Mouse (Mus musculus): ENCODE results near the gene Fkbp15. TPM values are rescaled to one million over a fixed set of nuclear protein-coding genes. Genes with fewer than 3 reads are reported as not detected.
"Not testable (repeated sequence)": the region's sequence is repeated elsewhere in the genome, so short reads cannot be mapped to it uniquely, and the experiment has no call there.

The Fkbp15 gene
- polyA plus RNA-seq, 1 experiment from 2014 or later = 18.6 TPM

- no peak overlapping the region for H3K9ac ChIP-seq
- 78% methylated on average over 10 of the region's 10 CpGs for WGBS (ENCODE audit: insufficient replicate concordance)
- H3K9me3 ChIP-seq (replicated peaks) = no peaks in the 10 kb centered on the region
- no peak overlapping the region for H3K27ac ChIP-seq
- H3K4me3 ChIP-seq = no peak overlapping the region
- H3K36me3 ChIP-seq = no peaks in the 10 kb centered on the region
- H3K27me3 ChIP-seq (replicated peaks) = no peaks in the 10 kb centered on the region
- peaks cover 9% of the 10 kb centered on the region for H3K4me1 ChIP-seq
- no peak overlapping the region for H3K4me2 ChIP-seq
- ATAC-seq = no peak
These were observed 86.4 kb downstream of the Fkbp15 start for GRCm38 (mm10) chr4:62273916-62274315.

DNA sequence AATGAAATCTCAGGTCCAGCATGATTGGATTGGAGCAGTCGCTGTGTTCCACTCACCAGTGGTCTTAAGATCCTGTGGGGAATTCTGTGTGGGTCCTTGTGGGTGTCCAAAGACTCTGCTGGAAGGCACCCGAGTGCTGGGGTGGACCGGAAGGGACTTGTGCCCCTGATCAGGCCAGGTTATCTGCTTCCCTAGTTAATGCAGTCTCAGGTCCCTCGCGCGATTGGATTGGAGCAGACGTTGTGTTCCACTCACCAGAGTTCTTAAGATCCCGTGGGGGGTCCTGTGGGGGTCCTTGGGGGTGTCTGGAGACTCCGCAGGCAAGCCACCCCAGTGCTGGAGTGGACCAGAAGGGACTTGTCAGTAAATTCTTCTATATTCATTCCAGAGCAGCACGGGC is 87.7 kb downstream of the Fkbp15 start:
- no peaks in the 10 kb centered on the region for H3K9me3 ChIP-seq (replicated peaks)
- H3K9ac ChIP-seq = no peak overlapping the region
- no peak for ATAC-seq
- no peak overlapping the region for H3K4me2 ChIP-seq
- no peaks in the 10 kb centered on the region for H3K36me3 ChIP-seq
- WGBS (ENCODE audit: insufficient replicate concordance) = 65% methylated on average over 10 of the region's 10 CpGs
- no peak overlapping the region for H3K4me3 ChIP-seq
- peaks cover 9% of the 10 kb centered on the region for H3K4me1 ChIP-seq
- H3K27me3 ChIP-seq (replicated peaks) = no peaks in the 10 kb centered on the region
- no peak overlapping the region for H3K27ac ChIP-seq

- ATAC-seq = no peak
These were observed 93.2 kb downstream of the Fkbp15 start for GRCm38 (mm10) chr4:62267101-62267500.

DNA sequence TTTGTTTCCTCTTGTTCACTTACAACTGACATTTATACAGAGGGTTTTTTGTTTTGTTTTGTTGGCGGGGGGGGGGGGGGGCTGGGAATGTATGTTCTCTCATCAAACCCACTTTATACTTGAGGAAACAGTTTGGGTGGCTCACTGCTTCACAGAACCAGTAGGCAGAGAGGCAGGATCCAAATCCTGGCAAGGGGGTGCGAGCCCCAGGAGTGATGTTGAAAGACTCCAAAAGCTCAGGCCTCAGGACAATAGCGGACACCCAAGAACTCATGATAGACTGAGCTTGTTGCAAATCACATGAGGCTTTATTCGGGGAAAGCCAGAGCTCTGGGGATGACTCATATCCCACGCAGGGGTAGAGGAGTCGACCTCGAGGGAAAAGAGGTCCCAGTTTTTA is 94.3 kb downstream of the Fkbp15 start:
- not testable (repeated sequence) for H3K4me1 ChIP-seq; H3K9ac ChIP-seq; H3K36me3 ChIP-seq; H3K27ac ChIP-seq; H3K9me3 ChIP-seq (replicated peaks); H3K4me2 ChIP-seq; H3K4me3 ChIP-seq; ATAC-seq; H3K27me3 ChIP-seq (replicated peaks)
- WGBS (ENCODE audit: insufficient replicate concordance) = 61% methylated on average over 7 of the region's 7 CpGs

More at GRCm38 (mm10) chr4:62267101-62267500, 93.2 kb downstream of the Fkbp15 start:
- Histone ChIP-seq H3K4me3 (no peak overlapping the region), H3K9me3 (replicated peaks) (no peaks in the 10 kb centered on the region), H3K9ac (no peak overlapping the region), H3K4me2 (no peak overlapping the region), H3K27me3 (replicated peaks) (no peaks in the 10 kb centered on the region), H3K36me3 (no peaks in the 10 kb centered on the region), H3K27ac (no peak overlapping the region), H3K4me1 (no peaks in the 10 kb centered on the region)
- WGBS (ENCODE audit: insufficient replicate concordance) = 55% methylated on average over 10 of the region's 10 CpGs

- Histone ChIP-seq H3K36me3 (no peaks in the 10 kb centered on the region), H3K27ac (no peak overlapping the region), H3K4me2 (no peak overlapping the region), H3K4me1 (no peaks in the 10 kb centered on the region), H3K4me3 (no peak overlapping the region), H3K9me3 (replicated peaks) (no peaks in the 10 kb centered on the region), H3K9ac (no peak overlapping the region), H3K27me3 (replicated peaks) (no peaks in the 10 kb centered on the region)
- ATAC-seq = peak; percentile 67; the same call in 1 of the 2 replicates
- WGBS (ENCODE audit: insufficient replicate concordance) = 54% methylated on average over 10 of the region's 10 CpGs
These were observed 95.1 kb downstream of the Fkbp15 start for GRCm38 (mm10) chr4:62265154-62265836.

- Histone ChIP-seq H3K9ac (no peak overlapping the region), H3K27ac (no peak overlapping the region), H3K36me3 (no peaks in the 10 kb centered on the region), H3K9me3 (replicated peaks) (no peaks in the 10 kb centered on the region), H3K4me2 (no peak overlapping the region), H3K4me3 (no peak overlapping the region), H3K4me1 (no peaks in the 10 kb centered on the region), H3K27me3 (replicated peaks) (no peaks in the 10 kb centered on the region)
- 31% methylated on average over 7 of the region's 7 CpGs for WGBS (ENCODE audit: insufficient replicate concordance)
- ATAC-seq = no peak
These were observed 97.1 kb downstream of the Fkbp15 start for GRCm38 (mm10) chr4:62263133-62263844.

- Histone ChIP-seq H3K4me2 (no peak within 1 kb of the TSS), H3K27me3 (replicated peaks) (no peaks in the 10 kb centered on the region), H3K4me1 (no peaks in the 10 kb centered on the region), H3K9ac (no peak within 1 kb of the TSS), H3K36me3 (no peaks in the 10 kb centered on the region), H3K27ac (no peak within 1 kb of the TSS), H3K9me3 (replicated peaks) (no peaks in the 10 kb centered on the region), H3K4me3 (no peak within 1 kb of the TSS)
- ATAC-seq = no peak
- WGBS (ENCODE audit: insufficient replicate concordance) = 41% methylated on average over 2 of the region's 2 CpGs
These were observed 98.1 kb downstream of the Fkbp15 start, which contains the start of gene Slc31a2 for GRCm38 (mm10) chr4:62262276-62262675. TSS of gene Slc31a2 (plus strand) at chr4:62262562.

- Histone ChIP-seq H3K27ac (no peak overlapping the region), H3K36me3 (no peaks in the 10 kb centered on the region), H3K27me3 (replicated peaks) (no peaks in the 10 kb centered on the region), H3K9me3 (replicated peaks) (no peaks in the 10 kb centered on the region), H3K9ac (no peak overlapping the region), H3K4me3 (no peak overlapping the region), H3K4me2 (no peak overlapping the region), H3K4me1 (no peaks in the 10 kb centered on the region)
- 21% methylated on average over 8 of the region's 8 CpGs for WGBS (ENCODE audit: insufficient replicate concordance)
- no peak for ATAC-seq
These were observed 103.4 kb downstream of the Fkbp15 start for GRCm38 (mm10) chr4:62256931-62257330.

- H3K4me2 ChIP-seq = no peak overlapping the region
- 42% methylated on average over 8 of the region's 8 CpGs for WGBS (ENCODE audit: insufficient replicate concordance)
These were observed 105.8 kb downstream of the Fkbp15 start for GRCm38 (mm10) chr4:62254551-62254950.

DNA sequence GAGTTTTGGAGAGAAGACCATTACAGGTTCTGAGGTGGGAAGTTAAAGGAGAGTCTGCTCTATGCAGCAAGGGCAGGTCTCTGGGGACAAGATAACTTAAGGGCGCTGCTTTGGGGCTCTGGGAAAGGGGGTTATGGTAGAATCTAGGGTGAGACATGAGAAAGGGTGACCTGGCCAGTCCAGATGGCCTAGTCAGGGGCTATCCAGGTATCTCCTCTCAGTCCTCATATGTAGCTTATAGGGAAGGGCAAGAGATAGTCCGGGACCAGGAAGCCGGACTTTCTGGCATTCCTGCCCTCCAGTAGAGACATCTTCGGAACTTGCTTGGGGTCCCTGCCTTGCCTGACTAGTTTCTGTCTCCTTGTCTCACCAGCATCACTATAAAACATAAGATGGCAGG is 108.6 kb downstream of the Fkbp15 start:
- Histone ChIP-seq H3K4me2 (no peak overlapping the region), H3K4me1 (no peaks in the 10 kb centered on the region), H3K9me3 (replicated peaks) (no peaks in the 10 kb centered on the region), H3K4me3 (no peak overlapping the region), H3K27ac (no peak overlapping the region), H3K9ac (no peak overlapping the region), H3K27me3 (replicated peaks) (no peaks in the 10 kb centered on the region), H3K36me3 (no peaks in the 10 kb centered on the region)
- ATAC-seq = no peak
- WGBS (ENCODE audit: insufficient replicate concordance) = 70% methylated on average over 4 of the region's 4 CpGs

More at GRCm38 (mm10) chr4:62254551-62254950, 105.8 kb downstream of the Fkbp15 start:
- Histone ChIP-seq H3K36me3 (no peaks in the 10 kb centered on the region), H3K4me3 (no peak overlapping the region), H3K27ac (no peak overlapping the region), H3K4me1 (no peaks in the 10 kb centered on the region), H3K9me3 (replicated peaks) (no peaks in the 10 kb centered on the region), H3K9ac (no peak overlapping the region), H3K27me3 (replicated peaks) (no peaks in the 10 kb centered on the region)
- no peak for ATAC-seq

DNA sequence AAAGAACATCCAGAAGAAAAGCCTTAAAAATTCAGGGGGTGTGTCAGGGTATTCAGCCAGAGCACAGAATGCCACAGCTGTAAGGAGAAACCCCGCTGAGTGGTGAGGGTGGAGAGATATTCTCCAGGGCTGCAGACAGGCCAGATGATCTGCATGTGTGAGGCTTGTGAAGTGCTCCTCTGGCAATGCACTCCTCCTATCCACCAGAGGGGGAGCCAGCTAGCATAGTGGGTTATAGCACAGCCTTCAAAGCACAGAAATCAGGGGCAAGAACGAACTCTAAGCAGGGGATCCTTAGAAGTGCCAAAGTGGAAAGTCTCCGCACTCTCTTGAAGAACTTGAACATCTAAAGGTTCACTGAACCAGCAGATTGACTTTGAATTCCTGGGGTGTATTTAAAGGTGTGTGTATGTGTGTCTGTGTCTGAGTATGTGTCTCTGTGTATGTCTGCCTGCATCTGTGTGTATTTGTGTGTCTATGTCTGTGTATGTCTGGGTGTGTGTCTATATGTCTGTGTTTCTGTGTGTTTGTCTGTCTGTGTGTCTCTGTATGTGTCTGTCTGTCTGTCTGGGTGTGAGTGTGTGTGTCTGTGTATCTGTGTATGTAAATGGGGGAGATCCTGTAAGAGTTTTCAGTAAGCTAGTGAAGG is 109.3 kb downstream of the Fkbp15 start:
- no peaks in the 10 kb centered on the region for H3K4me1 ChIP-seq
- no peak overlapping the region for H3K27ac ChIP-seq
- no peaks in the 10 kb centered on the region for H3K36me3 ChIP-seq
- ATAC-seq = no peak
- no peak overlapping the region for H3K9ac ChIP-seq
- H3K9me3 ChIP-seq (replicated peaks) = no peaks in the 10 kb centered on the region
- H3K27me3 ChIP-seq (replicated peaks) = no peaks in the 10 kb centered on the region
- H3K4me2 ChIP-seq = no peak overlapping the region
- no peak overlapping the region for H3K4me3 ChIP-seq
- WGBS (ENCODE audit: insufficient replicate concordance) = 36% methylated on average over 3 of the region's 3 CpGs

All from liver, embryonic 12.5 days (tissue).